Mouse (Mus musculus): ENCODE measurements around the gene Gm8369. TPM values are rescaled to one million over a fixed set of nuclear protein-coding genes. Genes with fewer than 3 reads are reported as not detected.
"Not testable (repeated sequence)": the region's sequence is repeated elsewhere in the genome, so short reads cannot be mapped to it uniquely, and the experiment has no call there.

Gene Gm8369
- polyA plus RNA-seq, 1 experiment = 6.3 TPM

- H3K4me3 ChIP-seq (ENCODE audit: control insufficient read depth, insufficient read depth, low read length) = no peak overlapping the region
- no peaks in the 10 kb centered on the region for H3K4me1 ChIP-seq (replicated peaks; ENCODE audit: control insufficient read depth, insufficient read depth, low read length)
- H3K27ac ChIP-seq (ENCODE audit: control insufficient read depth, insufficient read depth, low read length) = peak overlapping the region; percentile 62
- no peaks in the 10 kb centered on the region for H3K36me3 ChIP-seq (ENCODE audit: control insufficient read depth, insufficient read depth, low read length)
- no peaks in the 10 kb centered on the region for H3K27me3 ChIP-seq (ENCODE audit: control insufficient read depth, insufficient read depth, low read length)
- TF ChIP-seq CTCF (IDR thresholded peaks at IDR 0.05; ENCODE audit: borderline replicate concordance, control insufficient read depth, extremely low read depth, insufficient read depth, low read length, poor library complexity) (no peak), POLR2A (IDR thresholded peaks at IDR 0.05; ENCODE audit: control insufficient read depth, extremely low read depth, insufficient read depth, low read length, poor library complexity) (no peak)
- DNase-seq = no peak
- WGBS = 80% methylated on average over 4 of the region's 4 CpGs
Measured at GRCm38 (mm10) chr19:11491406-11492189, 5.9 kb downstream of the Gm8369 start.

DNA sequence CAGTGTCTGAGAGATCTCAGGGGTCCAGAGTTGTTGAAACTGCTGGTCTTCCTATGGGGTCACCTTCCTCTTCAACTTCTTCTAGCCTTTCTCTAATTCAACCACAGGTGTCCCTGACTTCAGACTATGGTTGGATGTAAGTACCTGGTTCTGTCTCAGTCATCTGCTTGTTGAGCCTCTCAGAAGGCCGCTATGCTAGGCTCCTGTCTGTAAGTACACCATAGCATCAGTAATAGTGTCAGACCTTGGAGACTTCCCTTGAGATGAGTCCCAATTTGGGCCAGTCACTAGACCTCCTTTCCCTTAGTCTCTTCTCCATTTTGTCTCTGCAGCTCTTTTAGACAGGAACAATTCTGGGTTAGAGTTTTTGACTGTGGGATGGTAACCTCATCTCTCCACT is 6.9 kb downstream of the Gm8369 start:
- Histone ChIP-seq H3K4me1 (replicated peaks; ENCODE audit: control insufficient read depth, insufficient read depth, low read length) (no peaks in the 10 kb centered on the region), H3K4me3 (ENCODE audit: control insufficient read depth, insufficient read depth, low read length) (no peak overlapping the region), H3K27ac (ENCODE audit: control insufficient read depth, insufficient read depth, low read length) (no peak overlapping the region), H3K27me3 (ENCODE audit: control insufficient read depth, insufficient read depth, low read length) (no peaks in the 10 kb centered on the region), H3K36me3 (ENCODE audit: control insufficient read depth, insufficient read depth, low read length) (no peaks in the 10 kb centered on the region)
- WGBS = 90% methylated on average over 1 of the region's 1 CpGs
- no peak for DNase-seq
- TF ChIP-seq CTCF (IDR thresholded peaks at IDR 0.05; ENCODE audit: borderline replicate concordance, control insufficient read depth, extremely low read depth, insufficient read depth, low read length, poor library complexity) (no peak), POLR2A (IDR thresholded peaks at IDR 0.05; ENCODE audit: control insufficient read depth, extremely low read depth, insufficient read depth, low read length, poor library complexity) (no peak)

GRCm38 (mm10) chr19:11494519-11494918 is 8.8 kb downstream of the Gm8369 start:
- Histone ChIP-seq H3K27ac (ENCODE audit: control insufficient read depth, insufficient read depth, low read length) (no peak overlapping the region), H3K4me3 (ENCODE audit: control insufficient read depth, insufficient read depth, low read length) (no peak overlapping the region), H3K4me1 (replicated peaks; ENCODE audit: control insufficient read depth, insufficient read depth, low read length) (no peaks in the 10 kb centered on the region), H3K36me3 (ENCODE audit: control insufficient read depth, insufficient read depth, low read length) (no peaks in the 10 kb centered on the region), H3K27me3 (ENCODE audit: control insufficient read depth, insufficient read depth, low read length) (no peaks in the 10 kb centered on the region)
- 98% methylated on average over 3 of the region's 3 CpGs for WGBS
- TF ChIP-seq POLR2A (IDR thresholded peaks at IDR 0.05; ENCODE audit: control insufficient read depth, extremely low read depth, insufficient read depth, low read length, poor library complexity) = no peak
- TF ChIP-seq CTCF (IDR thresholded peaks at IDR 0.05; ENCODE audit: borderline replicate concordance, control insufficient read depth, extremely low read depth, insufficient read depth, low read length, poor library complexity) = no peak
- DNase-seq = no peak

DNA sequence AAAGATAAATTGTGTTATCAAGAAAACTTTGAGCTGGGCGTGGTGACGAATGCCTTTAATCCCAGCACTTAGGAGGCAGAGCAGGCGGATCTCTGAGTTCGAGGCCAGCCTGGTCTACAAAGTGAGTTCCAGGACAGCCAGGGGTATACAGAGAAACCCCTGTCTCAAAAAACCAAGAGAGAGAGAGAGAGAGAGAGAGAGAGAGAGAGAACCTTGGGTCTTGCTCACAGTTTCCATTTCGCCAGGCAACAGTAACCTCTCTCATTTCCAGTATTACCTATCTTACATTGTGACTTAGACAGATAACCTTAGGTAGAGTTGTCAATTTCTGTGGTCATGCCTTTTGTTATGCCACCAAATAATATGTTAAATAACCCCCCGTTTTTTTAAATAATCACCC is 10.6 kb downstream of the Gm8369 start:
- TF ChIP-seq POLR2A (IDR thresholded peaks at IDR 0.05; ENCODE audit: control insufficient read depth, extremely low read depth, insufficient read depth, low read length, poor library complexity) (no peak), CTCF (IDR thresholded peaks at IDR 0.05; ENCODE audit: borderline replicate concordance, control insufficient read depth, extremely low read depth, insufficient read depth, low read length, poor library complexity) (no peak)
- WGBS = 90% methylated on average over 6 of the region's 6 CpGs
- H3K4me1 ChIP-seq (replicated peaks; ENCODE audit: control insufficient read depth, insufficient read depth, low read length) = peaks cover 2% of the 10 kb centered on the region; the same call in 1 of the 2 replicates
- H3K27ac ChIP-seq (ENCODE audit: control insufficient read depth, insufficient read depth, low read length) = no peak overlapping the region
- H3K36me3 ChIP-seq (ENCODE audit: control insufficient read depth, insufficient read depth, low read length) = no peaks in the 10 kb centered on the region
- no peak for DNase-seq
- no peak overlapping the region for H3K4me3 ChIP-seq (ENCODE audit: control insufficient read depth, insufficient read depth, low read length)
- no peaks in the 10 kb centered on the region for H3K27me3 ChIP-seq (ENCODE audit: control insufficient read depth, insufficient read depth, low read length)

DNA sequence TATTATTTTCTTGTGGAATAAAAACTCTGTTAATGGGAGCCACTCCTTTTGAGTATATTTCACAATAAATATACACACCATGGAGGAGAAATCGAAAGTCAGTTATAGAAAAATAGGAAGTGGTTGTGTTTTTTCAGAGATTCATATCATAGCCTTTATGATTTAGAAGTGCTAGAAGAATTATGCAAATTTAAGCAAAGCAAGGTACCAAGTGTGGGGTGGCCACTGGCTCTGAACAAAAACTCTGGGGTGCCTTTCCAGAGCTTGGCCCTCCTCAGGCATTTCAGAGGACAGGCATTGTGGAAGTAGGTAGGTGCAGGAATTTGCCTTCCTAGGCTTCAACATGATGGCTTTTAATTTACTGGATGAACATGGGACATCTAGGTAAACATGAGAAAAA is 11.6 kb downstream of the Gm8369 start:
- peak overlapping the region; percentile 34; the same call in 1 of the 2 replicates for H3K27ac ChIP-seq (ENCODE audit: control insufficient read depth, insufficient read depth, low read length)
- not testable (repeated sequence) for H3K36me3 ChIP-seq (ENCODE audit: control insufficient read depth, insufficient read depth, low read length); H3K27me3 ChIP-seq (ENCODE audit: control insufficient read depth, insufficient read depth, low read length); H3K4me3 ChIP-seq (ENCODE audit: control insufficient read depth, insufficient read depth, low read length); H3K4me1 ChIP-seq (replicated peaks; ENCODE audit: control insufficient read depth, insufficient read depth, low read length); DNase-seq
- 4% methylated on average over 1 of the region's 1 CpGs for WGBS

- no peaks in the 10 kb centered on the region for H3K36me3 ChIP-seq (ENCODE audit: control insufficient read depth, insufficient read depth, low read length)
- DNase-seq = no peak
- TF ChIP-seq CTCF (IDR thresholded peaks at IDR 0.05; ENCODE audit: borderline replicate concordance, control insufficient read depth, extremely low read depth, insufficient read depth, low read length, poor library complexity) = no peak
- 38% methylated on average over 1 of the region's 1 CpGs for WGBS
- H3K27ac ChIP-seq (ENCODE audit: control insufficient read depth, insufficient read depth, low read length) = no peak overlapping the region; the same call in 1 of the 2 replicates
- H3K4me1 ChIP-seq (replicated peaks; ENCODE audit: control insufficient read depth, insufficient read depth, low read length) = peaks cover 4% of the 10 kb centered on the region; the same call in 1 of the 2 replicates
- H3K27me3 ChIP-seq (ENCODE audit: control insufficient read depth, insufficient read depth, low read length) = no peaks in the 10 kb centered on the region
- no peak overlapping the region for H3K4me3 ChIP-seq (ENCODE audit: control insufficient read depth, insufficient read depth, low read length)
Measured at GRCm38 (mm10) chr19:11500796-11501195, 15.1 kb downstream of the Gm8369 start.

DNA sequence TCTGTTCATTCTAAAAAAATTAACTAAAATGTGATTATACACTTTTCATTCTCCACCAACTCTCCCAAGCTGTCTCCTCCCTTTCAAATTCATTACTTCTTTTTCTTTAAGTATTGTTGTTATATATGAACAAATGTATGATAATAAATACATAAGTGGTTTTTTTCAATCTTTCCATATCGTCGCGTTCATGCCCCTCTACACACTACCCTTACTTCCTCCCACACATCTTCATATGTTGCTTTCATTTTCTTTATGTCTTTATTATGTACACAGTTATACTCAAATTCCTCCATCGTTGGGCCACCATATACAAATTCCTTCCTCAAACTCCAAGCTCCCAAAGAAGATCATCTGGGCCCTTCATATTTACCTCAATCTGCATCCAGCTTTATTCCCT is 15.6 kb downstream of the Gm8369 start:
- 20% methylated on average over 4 of the region's 4 CpGs for WGBS
- H3K27ac ChIP-seq (ENCODE audit: control insufficient read depth, insufficient read depth, low read length) = no peak overlapping the region
- peaks cover 4% of the 10 kb centered on the region; the same call in 1 of the 2 replicates for H3K4me1 ChIP-seq (replicated peaks; ENCODE audit: control insufficient read depth, insufficient read depth, low read length)
- TF ChIP-seq CTCF (IDR thresholded peaks at IDR 0.05; ENCODE audit: borderline replicate concordance, control insufficient read depth, extremely low read depth, insufficient read depth, low read length, poor library complexity) (no peak), POLR2A (IDR thresholded peaks at IDR 0.05; ENCODE audit: control insufficient read depth, extremely low read depth, insufficient read depth, low read length, poor library complexity) (no peak)
- DNase-seq = no peak
- H3K36me3 ChIP-seq (ENCODE audit: control insufficient read depth, insufficient read depth, low read length) = no peaks in the 10 kb centered on the region
- no peaks in the 10 kb centered on the region for H3K27me3 ChIP-seq (ENCODE audit: control insufficient read depth, insufficient read depth, low read length)
- H3K4me3 ChIP-seq (ENCODE audit: control insufficient read depth, insufficient read depth, low read length) = no peak overlapping the region
